Mouse (Mus musculus): ENCODE results near the gene Mageb16. TPM values are rescaled to one million over a fixed set of nuclear protein-coding genes. Genes with fewer than 3 reads are reported as not detected.

Mageb16 gene
- not detected in 2 replicates for polyA plus RNA-seq (2014; fragmentation: Nextera tagmentation; extraction: Ambion mirVana)

GRCm38 (mm10) chrX:79671411-79671810 is at the start of gene Mageb16:
Gene Mageb16 (minus strand): TSS chrX:79671435.
- no peak for ATAC-seq (ENCODE audit: insufficient read depth)
- Histone ChIP-seq H3K9me3 (ENCODE audit: low read depth, low read length) (no peaks in the 10 kb centered on the region), H3K36me3 (ENCODE audit: insufficient read depth) (no peaks in the 10 kb centered on the region), H3K4me3 (ENCODE audit: low read depth, low read length) (no peak within 1 kb of the TSS), H3K27me3 (ENCODE audit: insufficient read depth, low read length) (no peaks in the 10 kb centered on the region), H3K9ac (no peak within 1 kb of the TSS), H3K27ac (ENCODE audit: low read depth) (no peak within 1 kb of the TSS), H3K4me2 (no peak within 1 kb of the TSS), H3K4me1 (ENCODE audit: insufficient read depth) (no peaks in the 10 kb centered on the region)
- 64% methylated on average over 8 of the region's 8 CpGs for WGBS
- no peak for DNase-seq
- no peak for TF ChIP-seq CTCF (IDR thresholded peaks at IDR 0.05; ENCODE audit: low read depth)

DNA sequence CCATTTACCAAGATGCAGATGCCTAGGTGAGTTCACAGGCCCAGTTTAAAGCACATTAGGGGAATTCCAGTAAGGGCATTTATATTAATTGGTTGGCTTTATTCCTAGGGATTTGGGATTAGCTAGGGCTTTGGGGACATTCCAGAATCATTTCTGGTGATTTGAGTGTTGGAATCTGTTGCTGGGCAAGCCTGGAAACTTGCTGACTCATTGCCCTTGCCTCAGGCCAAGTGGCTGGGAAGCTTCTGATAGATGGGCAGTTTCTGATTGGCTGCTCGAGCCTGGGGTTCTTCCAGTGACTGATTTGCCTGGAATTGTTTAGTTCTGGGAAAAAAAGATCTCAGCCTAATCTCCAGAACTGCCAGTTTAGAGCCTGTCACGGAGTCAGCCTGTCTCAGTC is 20.1 kb downstream of the Mageb16 start:
- 29% methylated on average over 2 of the region's 2 CpGs for WGBS
- Histone ChIP-seq H3K27me3 (ENCODE audit: insufficient read depth, low read length) (no peaks in the 10 kb centered on the region), H3K4me2 (no peak overlapping the region), H3K27ac (ENCODE audit: low read depth) (no peak overlapping the region), H3K9me3 (ENCODE audit: low read depth, low read length) (no peaks in the 10 kb centered on the region), H3K36me3 (ENCODE audit: insufficient read depth) (no peaks in the 10 kb centered on the region), H3K4me1 (ENCODE audit: insufficient read depth) (no peaks in the 10 kb centered on the region), H3K9ac (no peak overlapping the region), H3K4me3 (ENCODE audit: low read depth, low read length) (no peak overlapping the region)
- peak; percentile 7 for DNase-seq
- TF ChIP-seq CTCF (IDR thresholded peaks at IDR 0.05; ENCODE audit: low read depth), result no peak
- ATAC-seq (ENCODE audit: insufficient read depth), result no peak

GRCm38 (mm10) chrX:79635396-79635795 is 35.8 kb downstream of the Mageb16 start:
- DNase-seq (no peak), ATAC-seq (ENCODE audit: insufficient read depth) (no peak)
- no peak overlapping the region for H3K4me3 ChIP-seq (ENCODE audit: low read depth, low read length)
- no peaks in the 10 kb centered on the region for H3K27me3 ChIP-seq (ENCODE audit: insufficient read depth, low read length)
- no peak overlapping the region for H3K4me2 ChIP-seq
- 88% methylated on average over 15 of the region's 15 CpGs for WGBS
- no peak overlapping the region for H3K9ac ChIP-seq
- no peaks in the 10 kb centered on the region for H3K36me3 ChIP-seq (ENCODE audit: insufficient read depth)
- TF ChIP-seq CTCF (IDR thresholded peaks at IDR 0.05; ENCODE audit: low read depth), result no peak
- no peak overlapping the region for H3K27ac ChIP-seq (ENCODE audit: low read depth)
- H3K4me1 ChIP-seq (ENCODE audit: insufficient read depth), result no peaks in the 10 kb centered on the region
- no peaks in the 10 kb centered on the region for H3K9me3 ChIP-seq (ENCODE audit: low read depth, low read length)

DNA sequence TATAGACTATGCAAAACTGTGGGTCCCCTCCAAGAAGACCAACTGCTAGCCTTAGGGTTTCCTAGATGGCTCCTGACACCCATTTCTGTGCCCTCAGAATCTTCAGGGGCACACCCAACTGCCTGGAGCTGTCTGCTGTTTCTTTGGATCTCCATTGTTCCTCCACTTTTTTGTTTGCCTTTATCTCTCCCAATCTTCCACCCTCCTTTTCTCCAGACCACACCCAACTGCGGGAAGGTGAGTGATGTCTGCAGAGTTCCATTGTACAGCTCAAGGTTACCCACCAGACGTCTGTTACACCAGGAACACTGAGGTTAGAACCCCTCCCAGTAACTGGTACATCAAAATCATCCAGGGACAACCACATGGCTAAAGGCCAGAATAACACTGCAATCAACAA is 64.8 kb downstream of the Mageb16 start:
- 81% methylated on average over 2 of the region's 2 CpGs for WGBS
- H3K4me2 ChIP-seq, result no peak overlapping the region
- H3K27ac ChIP-seq (ENCODE audit: low read depth), result no peak overlapping the region
- no peaks in the 10 kb centered on the region for H3K9me3 ChIP-seq (ENCODE audit: low read depth, low read length)
- H3K4me1 ChIP-seq (ENCODE audit: insufficient read depth), result no peaks in the 10 kb centered on the region
- H3K27me3 ChIP-seq (ENCODE audit: insufficient read depth, low read length), result no peaks in the 10 kb centered on the region
- H3K4me3 ChIP-seq (ENCODE audit: low read depth, low read length), result no peak overlapping the region
- ATAC-seq (ENCODE audit: insufficient read depth) (no peak), DNase-seq (no peak)
- no peak for TF ChIP-seq CTCF (IDR thresholded peaks at IDR 0.05; ENCODE audit: low read depth)
- H3K36me3 ChIP-seq (ENCODE audit: insufficient read depth), result no peaks in the 10 kb centered on the region
- no peak overlapping the region for H3K9ac ChIP-seq

Other genes starting within 250 kb of the Mageb16 start
- gene Gm7173, start 154.2 kb downstream of the Mageb16 start, polyA plus RNA-seq (2014; fragmentation: Nextera tagmentation; extraction: Ambion mirVana), result 0.08 and 0.38 TPM in 2 replicates

Measured in lung, embryonic 14.5 days (tissue).